Mouse (Mus musculus): ENCODE results near the gene Tnfrsf13b. TPM values are rescaled to one million over a fixed set of nuclear protein-coding genes. Genes with fewer than 3 reads are reported as not detected.

The Tnfrsf13b gene
- 1.8 and 2.6 TPM in 2 replicates for polyA plus RNA-seq (2014; fragmentation: Nextera tagmentation; extraction: Ambion mirVana)

GRCm38 (mm10) chr11:61126606-61127355, at the start of gene Tnfrsf13b:
Tnfrsf13b (plus strand) TSS chr11:61126755.
- Histone ChIP-seq H3K9me3 (ENCODE audit: control insufficient read depth, low read depth, low read length) (no peaks in the 10 kb centered on the region), H3K4me1 (ENCODE audit: control insufficient read depth, insufficient read depth, low read length) (no peaks in the 10 kb centered on the region), H3K36me3 (ENCODE audit: control insufficient read depth, insufficient read depth, low read length) (no peaks in the 10 kb centered on the region), H3K4me2 (replicated peaks; ENCODE audit: low read depth, low read length) (no peak within 1 kb of the TSS), H3K9ac (replicated peaks; ENCODE audit: low read depth, low read length) (no peak within 1 kb of the TSS), H3K27ac (ENCODE audit: low read length) (no peak within 1 kb of the TSS), H3K27me3 (ENCODE audit: control insufficient read depth, insufficient read depth, low read length) (no peaks in the 10 kb centered on the region), H3K4me3 (ENCODE audit: low read depth, low read length) (no peak within 1 kb of the TSS)
- 78% methylated on average over 23 of the region's 23 CpGs for WGBS
- ATAC-seq (ENCODE audit: insufficient number of reproducible peaks, insufficient read depth, low FRiP score, low read depth) = no peak

DNA sequence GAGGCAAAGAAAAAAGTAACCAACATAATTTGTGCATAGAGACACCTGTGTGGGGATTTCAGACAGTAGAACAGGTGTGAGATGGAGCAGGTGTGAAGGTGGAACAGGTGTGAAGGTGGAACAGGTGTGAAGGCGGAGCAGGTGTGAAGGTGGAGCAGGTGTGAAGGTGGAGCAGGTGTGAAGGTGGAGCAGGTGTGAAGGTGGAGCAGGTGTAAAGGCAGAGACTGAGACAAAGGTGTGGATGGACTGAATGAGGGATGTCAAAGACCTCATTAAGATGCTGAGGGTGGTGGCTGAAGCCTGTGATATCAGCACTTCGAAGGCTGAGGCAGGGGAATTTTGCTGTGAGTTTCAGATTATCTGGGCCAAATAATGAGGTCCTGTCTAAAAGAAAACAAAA, 44.9 kb upstream of the Tnfrsf13b start:
- WGBS = 76% methylated on average over 2 of the region's 2 CpGs
- no peak overlapping the region for H3K27ac ChIP-seq (ENCODE audit: low read length)
- H3K9ac ChIP-seq (replicated peaks; ENCODE audit: low read depth, low read length) = no peak overlapping the region

DNA sequence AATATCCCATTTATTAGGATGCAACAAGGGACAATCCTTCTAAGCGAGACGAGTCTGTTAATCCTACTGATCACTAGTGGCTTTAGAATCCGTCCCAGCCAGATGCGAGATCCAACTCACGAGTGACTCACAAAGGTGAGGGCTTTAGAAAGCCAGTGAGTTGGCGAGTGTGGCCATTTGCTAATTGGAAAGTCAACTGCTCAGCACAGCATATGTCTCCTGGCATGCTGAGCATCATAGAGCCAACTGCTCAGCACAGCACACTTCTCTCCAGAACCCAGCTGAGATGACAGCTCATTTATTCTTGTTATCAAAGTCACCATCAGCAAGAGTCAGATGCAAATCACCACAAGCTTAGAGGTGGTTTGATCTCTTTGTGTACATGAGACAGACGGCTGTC, 36.4 kb upstream of the Tnfrsf13b start:
- Histone ChIP-seq H3K4me2 (replicated peaks; ENCODE audit: low read depth, low read length) (no peak overlapping the region), H3K9ac (replicated peaks; ENCODE audit: low read depth, low read length) (no peak overlapping the region), H3K4me1 (ENCODE audit: control insufficient read depth, insufficient read depth, low read length) (no peaks in the 10 kb centered on the region), H3K9me3 (ENCODE audit: control insufficient read depth, low read depth, low read length) (no peaks in the 10 kb centered on the region), H3K36me3 (ENCODE audit: control insufficient read depth, insufficient read depth, low read length) (no peaks in the 10 kb centered on the region), H3K4me3 (ENCODE audit: low read depth, low read length) (no peak overlapping the region), H3K27ac (ENCODE audit: low read length) (no peak overlapping the region), H3K27me3 (ENCODE audit: control insufficient read depth, insufficient read depth, low read length) (no peaks in the 10 kb centered on the region)
- ATAC-seq (ENCODE audit: insufficient number of reproducible peaks, insufficient read depth, low FRiP score, low read depth) = no peak
- 71% methylated on average over 7 of the region's 7 CpGs for WGBS

More for the DNA sequence above, 44.9 kb upstream of the Tnfrsf13b start:
- ATAC-seq (ENCODE audit: insufficient number of reproducible peaks, insufficient read depth, low FRiP score, low read depth) = no peak
- Histone ChIP-seq H3K4me2 (replicated peaks; ENCODE audit: low read depth, low read length) (no peak overlapping the region), H3K36me3 (ENCODE audit: control insufficient read depth, insufficient read depth, low read length) (no peaks in the 10 kb centered on the region), H3K4me3 (ENCODE audit: low read depth, low read length) (no peak overlapping the region), H3K27me3 (ENCODE audit: control insufficient read depth, insufficient read depth, low read length) (no peaks in the 10 kb centered on the region), H3K9me3 (ENCODE audit: control insufficient read depth, low read depth, low read length) (no peaks in the 10 kb centered on the region), H3K4me1 (ENCODE audit: control insufficient read depth, insufficient read depth, low read length) (no peaks in the 10 kb centered on the region)

GRCm38 (mm10) chr11:61091192-61091591, 35.4 kb upstream of the Tnfrsf13b start:
- Histone ChIP-seq H3K9me3 (ENCODE audit: control insufficient read depth, low read depth, low read length) (no peaks in the 10 kb centered on the region), H3K4me2 (replicated peaks; ENCODE audit: low read depth, low read length) (no peak overlapping the region), H3K27me3 (ENCODE audit: control insufficient read depth, insufficient read depth, low read length) (no peaks in the 10 kb centered on the region), H3K9ac (replicated peaks; ENCODE audit: low read depth, low read length) (no peak overlapping the region), H3K36me3 (ENCODE audit: control insufficient read depth, insufficient read depth, low read length) (no peaks in the 10 kb centered on the region), H3K4me1 (ENCODE audit: control insufficient read depth, insufficient read depth, low read length) (no peaks in the 10 kb centered on the region), H3K27ac (ENCODE audit: low read length) (no peak overlapping the region), H3K4me3 (ENCODE audit: low read depth, low read length) (no peak overlapping the region)
- no peak for ATAC-seq (ENCODE audit: insufficient number of reproducible peaks, insufficient read depth, low FRiP score, low read depth)
- 66% methylated on average over 3 of the region's 3 CpGs for WGBS

GRCm38 (mm10) chr11:61091642-61092262, 34.8 kb upstream of the Tnfrsf13b start:
- 20% methylated on average over 7 of the region's 7 CpGs for WGBS
- no peak for ATAC-seq (ENCODE audit: insufficient number of reproducible peaks, insufficient read depth, low FRiP score, low read depth)
- H3K36me3 ChIP-seq (ENCODE audit: control insufficient read depth, insufficient read depth, low read length) = no peaks in the 10 kb centered on the region

GRCm38 (mm10) chr11:61098046-61098445, 28.5 kb upstream of the Tnfrsf13b start:
- Histone ChIP-seq H3K36me3 (ENCODE audit: control insufficient read depth, insufficient read depth, low read length) (no peaks in the 10 kb centered on the region), H3K9ac (replicated peaks; ENCODE audit: low read depth, low read length) (no peak overlapping the region), H3K27ac (ENCODE audit: low read length) (no peak overlapping the region), H3K27me3 (ENCODE audit: control insufficient read depth, insufficient read depth, low read length) (no peaks in the 10 kb centered on the region), H3K4me1 (ENCODE audit: control insufficient read depth, insufficient read depth, low read length) (no peaks in the 10 kb centered on the region), H3K4me2 (replicated peaks; ENCODE audit: low read depth, low read length) (no peak overlapping the region), H3K9me3 (ENCODE audit: control insufficient read depth, low read depth, low read length) (no peaks in the 10 kb centered on the region), H3K4me3 (ENCODE audit: low read depth, low read length) (no peak overlapping the region)
- 73% methylated on average over 1 of the region's 1 CpGs for WGBS
- ATAC-seq (ENCODE audit: insufficient number of reproducible peaks, insufficient read depth, low FRiP score, low read depth) = no peak

More at GRCm38 (mm10) chr11:61091642-61092262, 34.8 kb upstream of the Tnfrsf13b start:
- Histone ChIP-seq H3K9me3 (ENCODE audit: control insufficient read depth, low read depth, low read length) (no peaks in the 10 kb centered on the region), H3K4me1 (ENCODE audit: control insufficient read depth, insufficient read depth, low read length) (no peaks in the 10 kb centered on the region), H3K4me3 (ENCODE audit: low read depth, low read length) (no peak overlapping the region), H3K9ac (replicated peaks; ENCODE audit: low read depth, low read length) (no peak overlapping the region), H3K27ac (ENCODE audit: low read length) (no peak overlapping the region), H3K4me2 (replicated peaks; ENCODE audit: low read depth, low read length) (no peak overlapping the region), H3K27me3 (ENCODE audit: control insufficient read depth, insufficient read depth, low read length) (no peaks in the 10 kb centered on the region)

- H3K36me3 ChIP-seq (ENCODE audit: control insufficient read depth, insufficient read depth, low read length) = no peaks in the 10 kb centered on the region
- H3K27me3 ChIP-seq (ENCODE audit: control insufficient read depth, insufficient read depth, low read length) = no peaks in the 10 kb centered on the region
- no peak overlapping the region for H3K4me3 ChIP-seq (ENCODE audit: low read depth, low read length)
- no peak overlapping the region for H3K4me2 ChIP-seq (replicated peaks; ENCODE audit: low read depth, low read length)
- no peak for ATAC-seq (ENCODE audit: insufficient number of reproducible peaks, insufficient read depth, low FRiP score, low read depth)
- no peak overlapping the region for H3K27ac ChIP-seq (ENCODE audit: low read length)
- no peak overlapping the region for H3K9ac ChIP-seq (replicated peaks; ENCODE audit: low read depth, low read length)
- no peaks in the 10 kb centered on the region for H3K9me3 ChIP-seq (ENCODE audit: control insufficient read depth, low read depth, low read length)
- WGBS = 69% methylated on average over 12 of the region's 13 CpGs
- H3K4me1 ChIP-seq (ENCODE audit: control insufficient read depth, insufficient read depth, low read length) = no peaks in the 10 kb centered on the region
Measured at GRCm38 (mm10) chr11:61102397-61103339, 23.9 kb upstream of the Tnfrsf13b start.

DNA sequence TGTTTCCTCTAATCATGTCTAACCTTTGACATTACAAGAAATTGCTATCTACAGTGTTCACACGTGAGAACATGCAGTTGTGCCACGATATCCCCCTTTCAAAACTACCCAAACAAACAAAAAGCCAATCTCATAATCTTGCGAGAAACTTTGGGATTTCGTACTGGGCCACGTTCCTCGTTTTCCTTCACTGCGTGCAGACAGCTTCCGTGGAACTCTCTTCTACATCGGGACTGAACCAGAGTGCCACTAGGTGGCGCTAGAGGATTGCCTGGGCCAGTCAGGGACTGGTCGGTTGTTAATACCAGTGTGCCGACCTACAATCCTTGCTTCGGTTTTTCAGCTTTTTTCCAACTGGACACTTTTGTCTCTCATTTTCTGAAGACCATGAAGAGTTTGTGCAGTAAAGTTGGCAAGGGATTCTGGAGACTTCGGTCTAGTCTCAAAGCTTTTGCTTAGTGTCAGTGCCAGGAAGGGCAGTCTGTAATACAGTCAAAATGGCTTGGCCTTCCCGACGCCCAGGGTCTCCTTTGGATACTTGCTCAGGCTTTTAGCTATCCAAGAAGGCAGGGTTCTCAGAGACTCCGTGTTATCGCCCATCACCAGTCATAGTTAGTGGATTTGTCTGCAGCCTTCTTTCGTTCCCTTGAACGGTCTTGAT, 22.2 kb upstream of the Tnfrsf13b start:
- H3K9ac ChIP-seq (replicated peaks; ENCODE audit: low read depth, low read length) = no peak overlapping the region
- H3K4me2 ChIP-seq (replicated peaks; ENCODE audit: low read depth, low read length) = peak overlapping the region; percentile 8; the same call in 1 of the 2 replicates
- H3K4me3 ChIP-seq (ENCODE audit: low read depth, low read length) = no peak overlapping the region
- WGBS = 20% methylated on average over 20 of the region's 20 CpGs
- no peak overlapping the region for H3K27ac ChIP-seq (ENCODE audit: low read length)
- H3K4me1 ChIP-seq (ENCODE audit: control insufficient read depth, insufficient read depth, low read length) = no peaks in the 10 kb centered on the region
- no peaks in the 10 kb centered on the region for H3K36me3 ChIP-seq (ENCODE audit: control insufficient read depth, insufficient read depth, low read length)
- peak; percentile 83 for ATAC-seq (ENCODE audit: insufficient number of reproducible peaks, insufficient read depth, low FRiP score, low read depth)
- H3K9me3 ChIP-seq (ENCODE audit: control insufficient read depth, low read depth, low read length) = no peaks in the 10 kb centered on the region
- no peaks in the 10 kb centered on the region for H3K27me3 ChIP-seq (ENCODE audit: control insufficient read depth, insufficient read depth, low read length)
